Mouse (Mus musculus) gastrocnemius, postnatal 4 days (tissue): ENCODE measurements around the gene Rpl35a. TPM values are rescaled to one million over a fixed set of nuclear protein-coding genes. Genes with fewer than 3 reads are reported as not detected.

Experiments used
- DNase-seq, 2 experiments: peaks; one replicate each; pipeline ENCODE4 v3.0.0; 2021 to 2022; ENCODE audit warnings: low spot score in 2 of 2, mixed read lengths in 2 of 2
- long read RNA-seq, 2 experiments: library from polyadenylated mRNA; stranded (forward); transcript quantifications; one replicate each; pipeline ENCODE4 v2.0.0; 2021
- total RNA-seq, 2 experiments: library from RNA; stranded (reverse); gene quantifications; 2 replicates each; pipeline ENCODE4 v1.2.3; 2021

Gene Rpl35a
- 100 to 1,000 TPM; 506 to 544 TPM for total RNA-seq
- long read RNA-seq, experiment 1, transcript Rpl35a-205 (5 exons, 510 nt), result major isoform, 23 of 31 reads
- long read RNA-seq, experiment 1, partial matches to known transcripts, result 0 of 31 reads
- long read RNA-seq, experiment 1, other reads (novel, unspliced or antisense), result 1 of 31 reads
- long read RNA-seq, experiment 2, transcript Rpl35a-205 (5 exons, 510 nt), result major isoform, 29 of 37 reads
- long read RNA-seq, experiment 2, partial matches to known transcripts, result 0 of 37 reads
- long read RNA-seq, experiment 2, other reads (novel, unspliced or antisense), result 1 of 37 reads

GRCm38 (mm10) chr16:33056095-33056785 lies at the start of gene Rpl35a, which contains the start of gene Iqcg:
Gene Rpl35a, plus strand, starts transcription at chr16:33056453.
Gene Iqcg, minus strand, starts transcription at chr16:33056218.
- DNase-seq, result peak; percentile 79 to 92

GRCm38 (mm10) chr16:33006888-33007287 lies 49.4 kb upstream of the Rpl35a start:
- no peak for DNase-seq

GRCm38 (mm10) chr16:33007436-33007835 lies 48.8 kb upstream of the Rpl35a start:
- no peak for DNase-seq

GRCm38 (mm10) chr16:33010166-33010565 lies 46.1 kb upstream of the Rpl35a start:
- no peak for DNase-seq

- no peak for DNase-seq
Observed at GRCm38 (mm10) chr16:33013801-33014200, 42.5 kb upstream of the Rpl35a start.

- DNase-seq, result no peak
Observed at GRCm38 (mm10) chr16:33014921-33015320, 41.3 kb upstream of the Rpl35a start.

GRCm38 (mm10) chr16:33015396-33015907 lies 40.8 kb upstream of the Rpl35a start:
- DNase-seq, result no peak

GRCm38 (mm10) chr16:33015986-33016385 lies 40.3 kb upstream of the Rpl35a start:
- DNase-seq, result no peak

- DNase-seq, result no peak
Observed at GRCm38 (mm10) chr16:33017677-33018349, 38.4 kb upstream of the Rpl35a start.

GRCm38 (mm10) chr16:33019117-33019770 lies 37.0 kb upstream of the Rpl35a start:
- DNase-seq, result no peak

GRCm38 (mm10) chr16:33021381-33021780 lies 34.9 kb upstream of the Rpl35a start:
- no peak for DNase-seq

GRCm38 (mm10) chr16:33023750-33024149 lies 32.5 kb upstream of the Rpl35a start:
- DNase-seq, result peak; percentile 76 to 85

- no peak for DNase-seq
Observed at GRCm38 (mm10) chr16:33024456-33025104, 31.7 kb upstream of the Rpl35a start.

GRCm38 (mm10) chr16:33026357-33026756 lies 29.9 kb upstream of the Rpl35a start:
- DNase-seq, result no peak

- no peak for DNase-seq
Observed at GRCm38 (mm10) chr16:33036006-33036405, 20.2 kb upstream of the Rpl35a start.

GRCm38 (mm10) chr16:33042682-33043081 lies 13.6 kb upstream of the Rpl35a start:
- DNase-seq, result no peak

- DNase-seq, result no peak
Observed at GRCm38 (mm10) chr16:33043268-33043667, 13.0 kb upstream of the Rpl35a start.

GRCm38 (mm10) chr16:33048004-33048403 lies 8.2 kb upstream of the Rpl35a start:
- no peak for DNase-seq

GRCm38 (mm10) chr16:33048686-33049085 lies 7.6 kb upstream of the Rpl35a start:
- DNase-seq, result no peak

- no peak for DNase-seq
Observed at GRCm38 (mm10) chr16:33049809-33050208, 6.4 kb upstream of the Rpl35a start.

GRCm38 (mm10) chr16:33053141-33053540 lies 3.1 kb upstream of the Rpl35a start:
- no peak for DNase-seq
